Mouse (Mus musculus) CD4-positive, CD25-positive, alpha-beta regulatory T cell, adult 4 months (primary cell): ENCODE measurements around the gene Ccdc71l. TPM values are rescaled to one million over a fixed set of nuclear protein-coding genes. Genes with fewer than 3 reads are reported as not detected.

ENCODE experiments used
- ATAC-seq: one replicate; pipeline ENCODE4 v1.8.0; 2017
- polyA plus RNA-seq, 2 experiments: library from polyadenylated mRNA; unstranded; fragments of 100-300 nt; shearing (Covaris generic); gene quantifications; one replicate each; pipeline ENCODE4 v1.2.1; 2017

Gene Ccdc71l
- polyA plus RNA-seq, result 1 to 10 TPM; 1.0 to 2.8 TPM

DNA sequence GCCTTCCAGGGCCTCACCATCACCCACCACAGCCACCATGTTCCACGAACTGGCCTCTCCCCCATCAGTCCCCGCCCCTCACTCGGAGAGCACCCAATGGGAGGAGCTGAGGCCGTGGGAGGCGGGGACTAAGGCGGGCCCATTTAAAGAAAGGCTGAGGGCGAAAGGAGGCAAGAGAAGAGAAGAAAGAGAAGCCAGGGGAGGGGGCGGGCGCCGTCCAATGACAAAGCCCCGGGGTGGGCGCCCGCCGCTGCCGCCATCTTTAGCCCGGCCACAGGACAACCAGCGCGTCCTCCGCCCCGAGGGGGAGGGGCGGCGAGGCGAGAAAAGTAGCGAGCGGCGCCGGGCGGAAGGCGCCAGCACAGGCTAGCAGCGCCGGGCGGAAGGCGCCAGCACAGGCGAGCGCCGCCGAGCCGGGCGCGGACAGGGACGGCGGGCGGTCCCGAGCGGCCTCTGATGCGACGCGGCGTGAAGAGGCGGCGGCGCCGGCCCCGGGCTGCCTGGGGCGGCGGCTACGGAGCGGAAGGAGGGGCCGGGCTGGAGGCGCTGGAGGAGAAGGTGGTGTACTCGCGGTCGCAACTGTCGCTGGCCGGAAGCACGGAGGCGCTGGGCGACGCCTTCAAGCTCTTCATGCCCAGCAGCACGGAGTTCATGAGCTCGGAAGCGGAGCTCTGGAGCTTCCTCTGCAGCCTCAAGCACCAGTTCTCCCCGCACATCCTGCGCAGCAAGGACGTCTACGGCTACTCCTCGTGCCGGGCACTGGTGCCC is at the start of gene Ccdc71l:
TSS of gene Ccdc71l (plus strand) at position 177 of the 768 bp plus-strand sequence.
- ATAC-seq, result peak; percentile 69

DNA sequence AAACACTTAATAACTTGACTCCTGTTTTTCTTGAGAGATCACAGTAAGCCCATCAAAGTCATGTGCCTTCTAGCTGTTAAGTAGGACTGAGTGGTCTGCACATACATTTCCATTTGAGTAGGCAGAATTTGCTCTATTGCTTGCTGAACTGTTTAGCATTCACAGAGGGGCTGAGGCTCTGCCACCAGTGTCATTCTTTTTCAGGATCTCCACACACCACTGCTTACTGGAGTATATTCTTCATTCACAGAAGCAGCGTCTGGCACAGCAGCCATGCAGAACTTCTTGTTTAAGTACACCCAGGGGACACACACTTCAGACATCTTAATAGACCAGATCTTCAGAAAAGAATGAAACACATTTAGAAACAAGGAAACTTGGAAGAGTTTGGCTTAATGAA is 39.4 kb upstream of the Ccdc71l start:
- no peak for ATAC-seq

DNA sequence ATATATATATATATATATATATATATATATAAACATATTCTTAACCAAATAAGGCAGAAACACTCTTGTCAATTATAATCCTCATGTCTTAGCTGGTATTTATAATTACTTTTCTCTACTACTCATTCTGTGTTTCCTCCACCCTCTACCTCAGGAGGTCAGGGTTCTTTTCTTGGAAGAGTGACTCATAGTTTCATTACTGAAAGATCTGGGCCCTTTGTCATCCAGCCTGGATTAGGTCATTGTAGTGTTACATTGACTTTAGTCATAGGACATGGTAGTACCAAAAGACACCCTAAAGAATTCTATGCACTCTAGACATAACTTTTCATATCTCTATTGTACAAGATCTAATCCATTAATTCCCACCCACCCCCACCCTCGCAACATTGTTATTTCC is 35.0 kb upstream of the Ccdc71l start:
- no peak for ATAC-seq

DNA sequence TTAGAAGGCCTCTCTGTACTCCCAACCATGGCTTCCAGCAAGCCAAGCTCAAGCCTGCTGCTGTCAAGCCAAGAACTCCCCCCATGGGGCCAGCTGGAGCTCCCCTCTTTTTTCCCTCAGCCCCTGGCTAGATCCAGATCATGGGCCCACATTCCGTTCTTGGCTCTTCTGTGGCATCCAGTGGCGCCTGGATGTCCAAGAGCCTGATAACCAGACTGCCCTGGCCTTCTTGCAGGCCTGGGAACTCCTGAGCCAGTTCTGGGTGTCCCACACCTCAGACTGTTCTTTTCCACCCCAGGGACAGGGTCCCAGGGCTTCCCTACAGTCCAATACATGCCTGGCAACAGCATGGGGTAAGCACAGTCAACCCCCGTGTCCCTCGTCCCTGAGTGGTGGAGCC is 32.4 kb upstream of the Ccdc71l start:
- ATAC-seq, result no peak

DNA sequence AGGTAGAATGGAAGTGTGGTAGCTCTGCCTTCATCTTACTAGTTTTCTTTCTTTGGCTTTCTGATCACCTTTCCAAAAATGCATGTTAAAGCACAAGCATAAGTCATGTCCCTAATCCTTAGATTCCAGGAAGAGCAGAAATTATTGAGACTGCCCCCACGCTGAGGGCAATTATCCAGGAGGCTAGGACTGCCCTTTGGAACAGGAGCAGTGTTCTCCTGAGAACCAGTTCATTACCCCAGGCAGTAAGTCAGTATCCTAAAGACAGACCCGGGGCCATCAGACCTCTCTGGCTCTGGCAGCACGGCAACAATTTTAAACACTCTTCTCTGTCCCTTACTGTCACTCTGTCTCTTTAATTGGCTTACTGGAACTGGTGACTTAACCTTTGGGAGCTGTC is 30.0 kb upstream of the Ccdc71l start:
- ATAC-seq, result no peak

DNA sequence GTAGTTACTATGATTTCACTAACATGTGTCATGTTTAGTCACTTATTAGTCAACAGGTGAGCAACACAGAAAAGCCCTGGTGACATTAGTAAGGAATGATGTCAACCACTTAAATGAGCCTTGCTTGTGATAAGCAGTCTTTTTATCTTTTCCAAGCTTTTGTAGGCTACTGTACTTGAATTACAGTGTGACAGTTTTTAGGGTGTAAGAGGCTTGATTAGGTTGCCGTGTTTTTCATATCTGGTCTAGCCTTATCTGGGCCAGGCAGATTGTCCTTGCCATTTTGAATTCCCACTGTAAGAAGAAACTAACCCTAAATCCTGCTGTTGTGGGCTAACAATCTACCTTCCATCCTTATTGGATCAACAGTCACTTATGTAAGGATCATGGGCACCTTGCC is 26.6 kb upstream of the Ccdc71l start:
- ATAC-seq, result no peak

DNA sequence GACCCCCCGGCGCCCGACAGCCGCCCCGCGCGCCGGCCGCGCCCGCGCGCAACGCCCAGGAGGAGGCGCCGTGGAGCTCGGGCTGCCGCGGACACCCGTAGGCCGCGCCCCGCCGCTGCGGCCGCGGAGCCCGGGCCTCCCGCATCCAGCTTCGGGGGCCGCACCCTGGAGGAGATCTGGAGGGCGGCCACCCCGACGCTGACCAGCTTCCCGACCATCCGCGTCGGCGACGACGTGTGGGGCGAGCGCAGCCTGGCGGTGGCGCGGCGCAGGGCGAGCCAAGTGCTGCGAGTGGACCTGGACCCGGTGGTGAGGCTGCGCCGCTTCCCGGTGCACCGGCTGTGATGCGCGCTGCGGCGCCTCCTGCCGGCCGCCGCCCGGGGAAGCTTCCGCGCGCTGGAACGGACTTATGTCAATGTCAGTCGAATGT is 807 bp downstream of the Ccdc71l start:
- ATAC-seq, result peak; percentile 56

DNA sequence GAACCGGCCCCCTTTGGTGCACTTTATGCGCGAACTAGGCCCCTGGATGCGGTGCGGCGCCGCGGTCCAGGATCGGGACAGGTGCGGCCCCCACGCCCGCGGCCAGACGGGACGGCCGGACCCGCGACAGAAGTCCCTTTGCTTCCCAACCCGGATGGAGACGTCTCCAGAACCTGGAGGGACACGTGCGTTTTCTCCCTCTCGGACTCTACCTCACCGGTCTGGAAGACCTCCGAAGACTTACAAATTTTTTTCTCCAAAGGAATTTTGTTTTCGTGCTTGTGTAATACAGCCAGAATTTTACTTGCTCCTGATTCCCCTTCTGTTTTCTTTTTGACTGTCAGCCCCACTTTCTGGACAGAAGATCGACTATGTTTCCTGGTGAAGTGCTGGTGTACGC is 1.2 kb downstream of the Ccdc71l start:
- ATAC-seq, result no peak

DNA sequence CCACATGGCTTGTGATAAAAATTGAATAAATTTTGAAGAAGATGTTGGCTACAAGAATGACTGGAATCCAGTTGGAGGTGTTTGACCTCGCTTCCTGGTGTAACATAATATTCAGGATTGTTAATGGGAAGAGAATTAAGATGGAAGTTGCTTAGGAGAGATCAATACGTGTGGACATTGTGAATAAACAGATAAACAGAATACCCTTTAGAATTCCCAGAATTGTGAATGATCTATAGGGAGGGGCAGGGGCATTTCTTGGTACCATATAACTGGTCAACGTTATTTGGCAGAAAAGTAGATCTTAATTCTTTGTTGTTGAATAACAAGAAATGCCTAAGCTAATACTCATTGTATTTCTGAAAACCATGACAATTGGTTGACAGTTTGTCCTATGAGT is 2.0 kb downstream of the Ccdc71l start:
- ATAC-seq, result no peak

DNA sequence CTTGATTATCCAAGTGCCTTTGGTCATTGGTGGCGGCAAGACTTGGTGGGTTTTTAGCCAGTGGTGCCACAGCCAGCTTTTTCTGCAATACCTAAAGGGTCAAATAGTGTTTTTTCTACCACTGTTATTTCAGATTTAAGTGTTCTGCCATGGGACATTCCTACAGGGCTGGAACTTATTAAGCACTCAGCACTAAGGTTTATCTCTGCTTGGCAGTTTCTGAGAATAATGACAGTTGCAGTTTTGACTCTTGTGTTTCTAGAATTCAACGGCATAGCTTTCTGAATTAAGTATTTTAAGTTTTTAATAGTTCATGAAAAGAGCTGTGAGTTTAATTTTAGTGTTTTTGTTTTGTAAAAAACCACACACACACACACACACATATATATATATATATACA is 2.5 kb downstream of the Ccdc71l start:
- no peak for ATAC-seq

DNA sequence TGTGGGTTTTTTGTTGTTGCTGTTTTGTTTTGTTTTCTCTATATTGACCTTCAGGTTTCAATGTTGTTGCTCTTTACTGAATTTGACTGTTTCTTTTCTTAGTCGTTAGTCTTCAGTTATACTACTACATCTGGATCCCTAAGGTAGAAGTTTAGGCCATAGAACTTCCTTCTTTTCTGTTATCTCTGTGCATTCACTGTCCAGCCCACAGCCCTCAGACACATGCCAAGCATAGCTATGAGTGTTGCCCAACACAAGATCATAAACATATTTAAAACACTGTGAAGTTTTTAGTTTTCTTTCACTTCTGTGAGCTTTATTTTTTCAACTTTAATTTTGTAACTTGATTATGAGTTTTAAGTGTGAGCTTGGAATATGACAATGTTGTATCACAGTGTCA is 41.0 kb downstream of the Ccdc71l start:
- ATAC-seq, result no peak

DNA sequence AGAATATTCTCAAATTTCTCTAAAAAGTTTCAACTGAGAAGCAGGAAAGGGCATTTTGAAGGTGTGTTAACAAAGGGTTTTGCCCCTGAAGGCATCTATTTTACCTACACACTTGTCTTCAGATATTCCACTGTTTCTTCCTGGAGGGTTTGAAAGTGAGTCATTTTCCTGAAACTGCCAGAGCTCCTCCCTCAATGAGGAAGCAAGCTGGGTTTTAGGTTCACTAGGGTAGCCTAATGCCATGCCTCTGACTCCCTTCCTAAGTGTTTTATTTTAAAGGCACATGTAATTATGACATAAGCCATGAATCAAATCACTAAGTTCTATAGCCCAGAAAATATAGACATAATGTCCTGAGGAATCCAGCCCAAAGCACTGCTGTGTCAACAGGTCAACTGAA is 49.3 kb downstream of the Ccdc71l start:
- ATAC-seq, result no peak

DNA sequence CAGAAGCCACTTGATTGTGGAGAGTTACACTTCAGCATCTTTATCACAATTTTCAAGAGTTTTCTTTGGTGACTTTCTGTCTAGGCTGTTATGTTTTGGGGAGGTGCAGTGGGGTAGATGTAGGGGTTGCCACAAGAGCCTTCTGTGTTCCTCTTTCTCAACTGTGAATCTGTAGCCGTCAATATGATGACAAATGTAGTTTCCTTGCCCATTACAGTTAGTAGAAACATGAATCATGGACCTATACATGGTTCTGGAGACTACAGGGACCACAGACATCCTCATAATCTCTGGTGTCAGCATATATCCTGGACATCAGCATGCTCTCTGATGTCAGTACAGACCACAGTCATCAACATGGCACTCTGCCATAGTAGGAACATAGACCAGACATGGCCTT is 52.5 kb downstream of the Ccdc71l start:
- no peak for ATAC-seq

Other genes starting within 250 kb of the Ccdc71l start
- 10 to 100 TPM; 18.7 to 33.8 TPM for gene Pik3cg, start 170.0 kb upstream of the Ccdc71l start, polyA plus RNA-seq